Mouse (Mus musculus) liver, adult 2 months (tissue): Measurements from ENCODE around the gene Abcb9.

ENCODE experiments used
- CTCF ChIP-seq: fragments of 200-500 bp; IDR thresholded peaks from 2 replicates; pipeline ENCODE4 v1.5.1; 2011; ENCODE audit warnings: low read depth, low read length, control low read depth
- POLR2A ChIP-seq: fragments of 200-500 bp; IDR thresholded peaks from 2 replicates; pipeline ENCODE4 v1.6.1; 2011; ENCODE audit warnings: low read length, control low read depth; ENCODE audit not compliant: insufficient read depth; ENCODE audit errors: extremely low read depth

DNA sequence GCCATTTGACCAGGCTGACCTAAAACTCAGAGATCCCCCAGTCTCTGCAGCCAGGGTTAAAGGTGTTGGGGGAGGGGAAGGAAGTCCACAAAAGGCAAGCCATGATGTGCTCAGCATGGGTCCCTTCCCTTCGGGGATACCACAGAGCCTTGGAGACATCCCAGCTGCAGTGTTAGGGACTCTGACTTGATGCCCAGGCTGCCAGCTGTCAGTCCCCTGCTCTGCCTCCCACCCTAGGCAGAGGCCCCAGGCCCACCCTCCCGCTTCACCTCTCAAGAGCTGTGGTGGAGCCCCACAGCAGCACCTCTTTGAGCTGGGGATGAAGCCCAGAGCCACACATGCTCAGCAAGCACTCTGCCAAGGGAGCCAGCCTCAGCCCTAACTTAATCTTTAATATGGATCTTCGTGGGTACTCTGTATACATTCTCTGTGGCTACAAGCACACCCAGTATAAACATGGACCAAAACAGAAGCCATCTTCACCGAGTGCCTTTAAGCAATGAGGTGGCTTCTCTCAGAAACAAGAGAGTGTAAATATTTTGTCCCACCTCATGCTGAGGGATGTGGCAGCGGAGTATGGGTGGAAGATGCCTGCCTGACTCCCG lies 17.6 kb downstream of the Abcb9 start:
- no peak for TF ChIP-seq CTCF
- no peak for TF ChIP-seq POLR2A
